Mouse (Mus musculus): ENCODE data around the gene Themis3.

- TF ChIP-seq GATA1 (IDR thresholded peaks at IDR 0.05; ENCODE audit: borderline replicate concordance, low read length) (no peak), FLI1 (IDR thresholded peaks at IDR 0.05; ENCODE audit: low read length) (no peak)
Observed at GRCm38 (mm10) chr17:66550486-66550885, 43.9 kb downstream of the Themis3 start.

Data from megakaryocyte, embryonic 14.5 days (primary cell).